Mouse (Mus musculus) ovary, postnatal 36 days (tissue): ENCODE results near the gene Sgsm3.
"Not testable (repeated sequence)": the region's sequence is repeated elsewhere in the genome, so short reads cannot be mapped to it uniquely, and the experiment has no call there.

ENCODE experiments used
- DNase-seq: peaks from one replicate; pipeline ENCODE4 v3.0.0; 2022; ENCODE audit warnings: low spot score, mixed read lengths

Gene Sgsm3

GRCm38 (mm10) chr15:80977620-80978334 lies at the start of gene Sgsm3:
Gene Sgsm3 (plus strand): TSS chr15:80977765.
- peak; percentile 86 for DNase-seq

DNA sequence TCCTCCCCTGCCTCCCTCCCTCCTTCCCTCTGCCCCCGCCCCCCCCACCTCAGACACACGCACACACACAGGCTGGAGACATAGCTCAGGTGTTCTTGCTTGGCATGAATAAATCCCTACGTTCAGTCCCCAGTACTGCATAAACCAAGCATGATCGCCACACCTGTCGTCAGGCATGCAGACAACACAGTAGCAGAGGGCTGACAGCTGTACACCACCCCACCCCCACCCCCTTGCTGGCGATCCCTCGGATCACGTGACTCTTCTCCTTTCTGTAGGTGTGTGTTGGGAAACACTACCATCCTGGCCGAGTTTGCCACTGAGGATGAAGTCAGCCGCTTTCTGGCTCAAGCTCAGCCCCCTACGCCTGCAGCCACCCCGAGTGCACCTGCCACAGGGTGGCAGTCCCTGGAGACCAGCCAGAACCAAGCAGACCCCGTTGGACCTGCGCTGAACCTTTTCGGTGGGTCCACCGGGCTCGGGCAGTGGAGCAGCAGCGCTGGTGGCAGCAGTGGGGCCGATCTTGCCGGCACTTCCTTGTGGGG lies 48.7 kb upstream of the Sgsm3 start:
- no peak for DNase-seq

GRCm38 (mm10) chr15:80930048-80930571 lies 47.5 kb upstream of the Sgsm3 start:
- DNase-seq, result no peak

DNA sequence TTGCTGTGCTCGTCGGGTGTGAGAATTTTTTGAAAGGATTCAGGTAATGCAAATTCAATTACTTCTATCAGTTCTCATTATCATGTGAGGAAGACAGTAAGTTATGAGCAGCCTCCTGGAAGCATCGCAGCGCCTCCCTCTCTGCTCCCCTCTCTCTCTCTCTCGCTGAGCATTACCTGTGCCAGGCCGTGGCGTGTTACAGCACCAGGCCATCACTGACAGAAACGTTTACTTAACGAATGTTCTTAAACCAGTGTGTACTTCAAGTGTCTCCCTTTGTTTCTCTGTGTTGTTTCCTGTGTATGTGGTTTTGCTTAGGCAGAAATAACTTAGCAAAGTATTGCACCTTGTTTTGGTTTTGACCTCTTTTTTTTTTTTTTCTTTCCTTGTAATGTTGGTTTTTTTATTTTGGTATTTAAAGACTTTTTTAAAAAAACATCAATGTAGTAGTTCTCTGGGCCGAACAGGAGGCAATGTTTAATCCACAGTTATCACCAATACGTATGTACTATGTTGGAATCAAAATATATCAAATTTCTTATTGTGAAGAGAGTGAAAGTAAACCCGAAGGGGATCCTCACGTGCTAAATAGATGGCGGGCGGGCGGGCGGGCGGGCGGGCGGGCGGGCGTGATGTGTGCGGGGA lies 46.8 kb upstream of the Sgsm3 start:
- not testable (repeated sequence) for DNase-seq

DNA sequence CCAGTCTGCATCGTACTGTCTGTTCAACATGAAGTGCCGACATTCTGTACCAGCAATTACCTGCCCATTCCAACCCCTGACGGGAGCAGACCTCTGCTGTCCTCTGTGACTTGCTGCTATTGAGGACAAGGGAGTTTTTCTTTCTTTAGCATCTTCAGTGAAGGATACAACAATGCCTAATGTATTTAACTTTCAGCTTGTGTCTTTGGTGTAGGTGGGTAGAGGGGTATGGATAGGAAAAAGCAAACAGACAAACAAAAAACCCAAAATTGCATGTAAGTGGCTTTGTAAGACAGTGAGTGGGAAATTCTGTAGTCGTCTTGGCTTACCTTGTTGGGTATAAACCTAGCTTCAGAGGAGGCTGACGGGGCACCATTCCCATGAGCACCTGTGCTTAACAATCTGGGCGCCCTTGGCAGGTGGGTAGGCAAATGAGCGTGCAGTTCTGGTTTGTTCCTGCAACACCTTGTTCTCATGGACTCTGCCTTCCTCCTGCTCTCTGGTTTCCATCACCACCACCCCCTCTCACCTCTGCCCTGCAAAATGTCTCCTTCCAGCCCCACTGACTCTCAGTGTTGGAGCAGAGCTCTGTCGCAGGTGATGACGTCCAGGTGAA lies 46.1 kb upstream of the Sgsm3 start:
- no peak for DNase-seq

DNA sequence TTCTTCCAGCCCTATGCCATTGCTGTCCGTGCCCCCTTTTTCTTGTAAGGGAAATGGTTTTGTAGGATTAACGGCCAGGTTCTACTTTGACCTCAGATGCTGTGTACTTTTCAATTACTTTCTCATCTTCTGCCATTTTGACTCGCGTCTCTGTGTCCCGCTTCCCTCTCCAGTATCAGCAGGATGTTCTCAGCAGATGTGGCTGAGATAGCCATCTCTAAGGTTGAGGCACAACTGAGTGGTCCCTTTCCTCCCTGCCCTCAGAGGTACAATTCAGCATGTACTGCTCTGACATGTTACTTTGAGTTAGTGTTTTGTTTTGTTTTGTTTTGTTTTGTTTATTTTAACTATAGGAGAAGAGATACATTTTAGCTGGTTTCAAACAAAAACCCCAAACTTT lies 42.7 kb upstream of the Sgsm3 start:
- no peak for DNase-seq

GRCm38 (mm10) chr15:80936686-80937085 lies 40.9 kb upstream of the Sgsm3 start:
- no peak for DNase-seq

DNA sequence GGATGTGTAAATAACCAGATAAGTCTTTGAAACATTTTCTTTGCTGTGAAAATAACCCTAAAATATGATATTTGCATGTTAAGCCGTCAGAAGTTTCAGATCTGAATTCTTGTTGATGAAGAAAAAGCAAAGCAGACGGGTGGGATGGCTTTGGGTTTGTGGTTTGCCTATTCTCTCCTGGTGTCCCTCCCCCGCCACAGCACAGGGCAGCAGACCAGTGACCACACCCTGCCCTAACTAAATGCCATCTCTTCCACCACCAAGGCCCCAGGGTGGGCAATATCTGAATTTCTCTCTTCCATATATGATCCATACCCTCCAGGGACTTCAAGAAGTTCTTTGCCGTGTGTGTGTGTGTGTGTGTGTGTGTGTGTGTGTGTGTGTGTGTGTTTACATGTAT lies 39.0 kb upstream of the Sgsm3 start:
- DNase-seq, result no peak

DNA sequence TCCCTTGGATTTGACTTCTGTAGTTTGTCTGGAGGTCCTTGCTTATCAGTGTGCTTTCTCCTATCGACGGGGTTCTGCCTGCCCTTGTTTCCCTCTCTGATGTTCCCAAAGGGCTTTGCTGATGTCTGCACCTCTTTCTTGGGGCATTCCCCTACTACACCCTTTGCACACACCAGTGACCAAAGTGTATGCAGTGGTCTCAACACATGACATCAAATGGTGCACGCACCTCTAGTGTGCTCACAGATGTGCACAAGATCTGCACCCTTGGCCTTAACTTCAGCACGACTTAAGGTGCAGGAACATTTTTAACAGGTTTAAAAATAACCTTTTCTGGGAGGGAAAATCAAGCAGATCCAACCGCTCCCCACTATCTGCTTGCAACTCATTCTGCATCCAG lies 38.2 kb upstream of the Sgsm3 start:
- no peak for DNase-seq

DNA sequence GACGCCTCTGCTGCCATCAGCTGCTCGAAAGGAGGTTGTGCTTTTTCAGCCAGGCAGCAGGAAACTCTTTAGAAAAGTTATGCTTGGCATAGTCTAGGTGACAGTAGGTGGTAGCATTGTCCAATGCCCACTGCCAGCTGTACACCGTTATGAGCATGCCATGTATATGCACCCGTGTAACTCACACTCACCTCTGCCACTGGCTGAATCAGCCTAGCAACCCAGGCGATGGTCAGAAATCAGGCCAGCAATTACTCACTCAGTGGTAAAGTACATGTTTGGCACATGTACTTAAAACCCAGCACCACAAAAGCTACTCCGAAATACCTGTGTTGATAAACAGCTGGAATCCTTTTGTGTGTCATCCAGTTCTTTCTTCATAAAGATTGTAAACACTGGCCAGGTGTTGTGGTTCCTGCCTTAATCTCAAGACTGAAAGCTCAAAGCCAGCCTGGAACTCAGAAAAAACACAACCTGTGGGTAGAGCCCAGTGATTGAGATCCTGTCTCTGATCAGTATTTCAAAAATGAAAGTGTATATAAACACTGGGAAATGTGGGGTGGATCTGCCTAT lies 36.0 kb upstream of the Sgsm3 start:
- no peak for DNase-seq

DNA sequence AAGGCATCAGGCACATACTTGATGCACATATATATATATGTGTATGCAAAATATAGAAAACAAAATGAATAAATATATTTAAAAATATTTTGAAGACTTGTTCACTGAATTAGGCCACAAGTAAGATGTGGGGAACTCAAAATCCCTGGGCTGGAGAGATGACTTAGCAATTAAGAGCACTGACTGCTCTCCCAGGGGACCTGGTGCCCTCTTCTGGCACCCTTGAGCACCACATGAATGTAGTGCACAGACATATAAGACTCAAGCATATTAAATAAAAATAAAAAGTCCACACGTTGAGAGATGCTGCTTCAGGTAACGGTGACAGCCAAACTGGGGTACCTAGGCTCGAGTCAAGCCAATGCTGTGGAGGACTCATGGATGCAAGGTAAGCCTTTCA lies 31.7 kb upstream of the Sgsm3 start:
- DNase-seq, result no peak

- peak; percentile 88 for DNase-seq
Measured at GRCm38 (mm10) chr15:80948145-80949135, 29.1 kb upstream of the Sgsm3 start, which contains the start of gene Adsl. Gene Adsl (plus strand): TSS chr15:80948490.

- DNase-seq, result no peak
Measured at GRCm38 (mm10) chr15:80949431-80949830, 28.1 kb upstream of the Sgsm3 start.

DNA sequence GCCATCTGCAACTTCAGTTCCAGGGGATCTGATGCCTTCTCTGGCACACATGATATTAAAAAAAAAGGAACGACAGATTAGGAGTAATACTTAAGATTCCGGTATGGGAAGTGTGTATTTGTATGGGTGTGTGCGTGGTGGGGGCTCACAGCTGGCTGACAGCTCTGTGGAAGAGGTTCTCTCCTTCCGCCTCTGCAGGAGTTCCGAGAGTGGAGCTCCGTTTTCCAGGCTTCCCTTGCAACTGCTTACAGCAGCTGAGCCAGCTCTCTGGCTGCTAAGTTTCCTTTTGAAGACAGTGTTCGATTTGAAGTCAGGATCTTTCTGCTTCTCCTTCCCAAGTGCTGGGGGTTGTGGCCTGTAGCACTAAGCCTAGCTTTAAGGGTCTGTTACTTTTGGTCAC lies 27.5 kb upstream of the Sgsm3 start:
- DNase-seq, result no peak

GRCm38 (mm10) chr15:80953971-80954370 lies 23.6 kb upstream of the Sgsm3 start:
- DNase-seq, result no peak

GRCm38 (mm10) chr15:80954861-80955260 lies 22.7 kb upstream of the Sgsm3 start:
- DNase-seq, result no peak

DNA sequence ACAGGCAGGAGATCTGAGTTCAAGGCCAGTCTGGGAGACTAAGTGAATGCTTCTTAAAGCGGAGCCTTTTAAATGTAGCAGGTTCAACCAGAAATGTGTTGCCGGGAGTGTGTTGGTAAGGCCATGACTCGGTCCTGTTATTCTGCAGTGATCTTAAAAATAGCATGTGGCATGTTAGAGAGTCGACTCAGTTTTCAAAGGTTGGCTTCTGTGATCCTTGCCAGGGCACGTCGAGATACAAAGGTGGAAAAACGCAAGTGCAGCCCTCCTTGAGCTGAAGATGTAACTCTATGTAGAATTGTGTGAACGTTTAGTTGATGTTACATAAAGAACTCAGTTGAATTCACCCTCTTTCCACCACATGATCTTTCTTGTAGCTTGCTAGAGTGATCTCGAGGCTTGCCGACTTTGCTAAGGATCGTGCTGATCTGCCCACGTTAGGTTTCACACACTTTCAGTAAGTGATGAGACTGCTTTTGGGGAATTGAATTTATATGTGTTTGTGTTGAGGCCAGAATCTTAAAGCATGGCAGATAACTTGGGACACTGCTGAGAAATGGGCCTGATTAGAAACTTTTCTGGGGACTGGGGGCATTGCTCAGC lies 21.6 kb upstream of the Sgsm3 start:
- DNase-seq, result no peak

DNA sequence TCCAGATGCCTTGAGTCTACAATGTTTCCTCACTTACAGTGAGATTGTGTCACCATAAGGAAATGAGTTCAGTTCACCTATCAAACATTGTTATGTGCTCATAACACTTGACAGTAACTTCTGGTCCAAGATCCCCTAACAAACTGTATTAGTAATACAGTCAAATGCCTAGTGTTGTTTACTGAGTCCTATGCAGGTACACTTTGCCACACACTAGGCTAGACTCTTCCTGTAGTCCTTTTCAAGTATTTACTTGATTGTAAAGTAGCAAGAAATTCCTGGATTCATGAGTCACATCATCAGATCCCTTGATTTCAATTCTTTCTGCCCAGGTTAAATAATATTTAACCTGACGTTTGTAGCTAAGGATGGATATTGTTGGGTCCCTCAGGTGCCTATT lies 8.2 kb upstream of the Sgsm3 start:
- no peak for DNase-seq

DNA sequence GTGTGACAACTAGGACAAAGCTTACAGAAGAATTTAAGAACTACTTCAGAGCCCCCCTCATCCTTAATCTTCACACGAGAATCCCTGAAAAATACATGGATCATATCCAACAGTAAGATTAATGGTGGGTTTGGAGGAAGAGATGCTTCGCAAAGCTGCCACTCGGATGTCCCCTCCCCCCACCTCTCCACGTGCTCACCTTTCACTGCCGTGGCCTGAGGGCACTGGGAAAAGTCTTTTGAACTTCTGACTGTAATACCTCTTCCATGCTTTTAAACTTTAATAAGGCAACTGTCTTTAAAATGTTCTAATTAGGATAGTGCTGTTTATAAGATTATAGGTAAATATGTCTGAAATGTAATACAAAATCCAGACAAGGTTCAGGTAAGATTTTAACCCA lies 3.3 kb upstream of the Sgsm3 start:
- DNase-seq, result no peak

- DNase-seq, result no peak
Measured at GRCm38 (mm10) chr15:80975666-80976065, 1.9 kb upstream of the Sgsm3 start.

- DNase-seq, result no peak
Measured at GRCm38 (mm10) chr15:80979611-80980010, 2.0 kb downstream of the Sgsm3 start.
